Mouse (Mus musculus) layer of hippocampus, adult 18-20 months (tissue): ENCODE results near the gene Gng13. TPM values are rescaled to one million over a fixed set of nuclear protein-coding genes. Genes with fewer than 3 reads are reported as not detected.

Experiments
- microRNA-seq, 2 experiments: library from miRNA; unstranded; fragments of <30 nt; microRNA quantifications; one replicate each; pipeline ENCODE4 v1.2.0; 2021
- total RNA-seq, 2 experiments: library from RNA; stranded (reverse); gene quantifications; 2 replicates each; pipeline ENCODE4 v1.2.3; 2021

Gng13 gene
- total RNA-seq, 2 experiments from 2014 or later: 130 to 131 TPM

Small RNA genes lying within 50 kb of the gene (microRNA-seq; reads per million reads assigned to microRNA genes)
- gene Gm25083: 0 reads per million in 2 experiments

Other genes with a start within 250 kb of the Gng13 start
- under 1 TPM; 0.15 to 0.47 TPM for gene Sstr5, start 219.9 kb upstream of the Gng13 start, total RNA-seq
- gene Sox8, start 146.5 kb upstream of the Gng13 start, total RNA-seq: 10 to 100 TPM; 55.6 to 60.1 TPM
- 10 to 100 TPM; 24.9 to 25.6 TPM for gene Lmf1, start 138.1 kb upstream of the Gng13 start, total RNA-seq
- 1 to 10 TPM; 1.5 to 1.8 TPM for gene Chtf18, start 10.2 kb downstream of the Gng13 start, total RNA-seq
- gene Rpusd1, start 10.5 kb downstream of the Gng13 start, total RNA-seq: 10 to 100 TPM; 63.5 to 64.1 TPM
- under 1 TPM in 1 of 2 experiments, not detected in 1; 0.13 TPM for gene Mslnl, start 18.9 kb downstream of the Gng13 start, total RNA-seq
- gene Msln, start 37.2 kb downstream of the Gng13 start, total RNA-seq: 1 to 10 TPM in 1 of 2 experiments, under 1 TPM in 1; 0.46 to 1.2 TPM
- 10 to 100 TPM; 30.6 to 38.5 TPM for gene Narfl, start 56.6 kb downstream of the Gng13 start, total RNA-seq
- 100 to 1,000 TPM; 103 to 109 TPM for gene Haghl, start 68.5 kb downstream of the Gng13 start, total RNA-seq
- gene Ccdc78, start 69.4 kb downstream of the Gng13 start, total RNA-seq: under 1 TPM; 0.36 to 0.40 TPM
- gene Fam173a, start 75.7 kb downstream of the Gng13 start, total RNA-seq: 10 to 100 TPM; 88.8 to 99.3 TPM
- gene AC134908.4, start 78.5 kb downstream of the Gng13 start, total RNA-seq: 1 to 10 TPM in 1 of 2 experiments, under 1 TPM in 1; 0.47 to 1.8 TPM
- gene Metrn, start 80.0 kb downstream of the Gng13 start, total RNA-seq: 10 to 100 TPM; 81.1 to 83.3 TPM
- gene Fbxl16, start 91.9 kb downstream of the Gng13 start, total RNA-seq: 100 to 1,000 TPM; 664 to 720 TPM
- 10 to 100 TPM; 22.6 to 26.4 TPM for gene Wdr24, start 106.5 kb downstream of the Gng13 start, total RNA-seq
- gene Jmjd8, start 111.7 kb downstream of the Gng13 start, total RNA-seq: 10 to 100 TPM; 52.7 to 55.5 TPM
- 100 to 1,000 TPM; 158 to 165 TPM for gene Stub1, start 116.2 kb downstream of the Gng13 start, total RNA-seq
- gene Rhbdl1, start 120.1 kb downstream of the Gng13 start, total RNA-seq: 10 to 100 TPM; 42.1 to 43.4 TPM
- 10 to 100 TPM; 21.9 to 22.1 TPM for gene Gm20683, start 124.6 kb downstream of the Gng13 start, total RNA-seq
- 100 to 1,000 TPM in 1 of 2 experiments, 10 to 100 TPM in 1; 98.3 to 109 TPM for gene Rhot2, start 127.7 kb downstream of the Gng13 start, total RNA-seq
- 10 to 100 TPM; 20.1 to 21.7 TPM for gene Wdr90, start 144.3 kb downstream of the Gng13 start, total RNA-seq
- 10 to 100 TPM; 23.3 to 23.7 TPM for gene Mcrip2, start 151.6 kb downstream of the Gng13 start, total RNA-seq
- gene Mettl26, start 157.9 kb downstream of the Gng13 start, total RNA-seq: 10 to 100 TPM; 36.3 TPM
- 1 to 10 TPM; 1.7 to 2.2 TPM for gene Wfikkn1, start 163.7 kb downstream of the Gng13 start, total RNA-seq
- gene Rab40c, start 202.6 kb downstream of the Gng13 start, total RNA-seq: 10 to 100 TPM; 49.4 to 54.7 TPM
- 100 to 1,000 TPM; 108 to 113 TPM for gene Pigq, start 227.8 kb downstream of the Gng13 start, total RNA-seq
- gene Nhlrc4, start 227.8 kb downstream of the Gng13 start, total RNA-seq: under 1 TPM; 0.32 to 0.36 TPM
- gene A930017K11Rik, start 235.4 kb downstream of the Gng13 start, total RNA-seq: under 1 TPM; 0.99 TPM